Mouse (Mus musculus): ENCODE data around the gene Lama1. TPM values are rescaled to one million over a fixed set of nuclear protein-coding genes. Genes with fewer than 3 reads are reported as not detected.
"Not testable (repeated sequence)": the region's sequence is repeated elsewhere in the genome, so short reads cannot be mapped to it uniquely, and the experiment has no call there.

The Lama1 gene
- total RNA-seq, 2 experiments from 2014 or later, result 0.17 to 0.20 TPM

DNA sequence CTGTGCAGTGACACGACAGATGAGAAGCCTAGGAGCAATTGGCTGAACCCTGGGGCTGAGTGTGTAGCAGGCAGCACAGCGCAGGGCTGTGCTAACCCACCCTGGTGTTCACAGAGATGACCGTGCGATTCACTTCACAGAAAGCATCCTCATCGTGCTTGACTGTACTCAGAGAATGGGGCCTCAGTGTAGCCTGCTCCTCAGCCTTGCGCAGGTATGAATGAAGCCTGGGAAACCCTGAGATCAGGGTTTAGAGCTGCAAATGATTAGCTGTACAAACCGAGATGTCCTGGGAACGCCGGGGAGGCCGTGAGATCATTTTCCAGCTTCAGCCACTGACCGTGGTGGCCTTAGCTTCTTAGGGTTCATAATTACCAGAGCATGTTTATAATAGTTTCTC, 29.5 kb downstream of the Lama1 start:
- intact Hi-C loops (cut with DNase I), result no loop called here

GRCm38 (mm10) chr17:67728751-67729150, 31.7 kb downstream of the Lama1 start:
- TF ChIP-seq CTCF (IDR thresholded peaks at IDR 0.05), result no peak
- intact Hi-C loops (cut with DNase I), result no loop called here

More for the DNA sequence above, 29.5 kb downstream of the Lama1 start:
- Histone ChIP-seq H3K27ac (no peak overlapping the region), H3K4me3 (no peak overlapping the region)
- DNase-seq, result no peak
- no peak for TF ChIP-seq CTCF (IDR thresholded peaks at IDR 0.05)

GRCm38 (mm10) chr17:67731096-67731495, 34.0 kb downstream of the Lama1 start:
- no peak for TF ChIP-seq CTCF (IDR thresholded peaks at IDR 0.05)
- DNase-seq, result no peak
- no peak overlapping the region for H3K4me3 ChIP-seq
- H3K27ac ChIP-seq, result no peak overlapping the region
- intact Hi-C loops (cut with DNase I), result no loop called here

More at GRCm38 (mm10) chr17:67728751-67729150, 31.7 kb downstream of the Lama1 start:
- Histone ChIP-seq H3K4me3 (no peak overlapping the region), H3K27ac (no peak overlapping the region)
- DNase-seq, result no peak

- Histone ChIP-seq H3K27ac (no peak overlapping the region), H3K4me3 (no peak overlapping the region)
- DNase-seq, result no peak
- no peak for TF ChIP-seq CTCF (IDR thresholded peaks at IDR 0.05)
- intact Hi-C loops (cut with DNase I), result no loop called here
These were observed 34.9 kb downstream of the Lama1 start for GRCm38 (mm10) chr17:67731964-67732363.

GRCm38 (mm10) chr17:67733516-67733915, 36.5 kb downstream of the Lama1 start:
- DNase-seq, result no peak
- no peak overlapping the region for H3K27ac ChIP-seq
- H3K4me3 ChIP-seq, result no peak overlapping the region
- no peak for TF ChIP-seq CTCF (IDR thresholded peaks at IDR 0.05)
- intact Hi-C loops (cut with DNase I), result no loop called here

GRCm38 (mm10) chr17:67735722-67736121, 38.7 kb downstream of the Lama1 start:
- DNase-seq, result no peak
- no peak for TF ChIP-seq CTCF (IDR thresholded peaks at IDR 0.05)
- Histone ChIP-seq H3K4me3 (no peak overlapping the region), H3K27ac (no peak overlapping the region)
- intact Hi-C loops (cut with DNase I), result no loop called here

DNA sequence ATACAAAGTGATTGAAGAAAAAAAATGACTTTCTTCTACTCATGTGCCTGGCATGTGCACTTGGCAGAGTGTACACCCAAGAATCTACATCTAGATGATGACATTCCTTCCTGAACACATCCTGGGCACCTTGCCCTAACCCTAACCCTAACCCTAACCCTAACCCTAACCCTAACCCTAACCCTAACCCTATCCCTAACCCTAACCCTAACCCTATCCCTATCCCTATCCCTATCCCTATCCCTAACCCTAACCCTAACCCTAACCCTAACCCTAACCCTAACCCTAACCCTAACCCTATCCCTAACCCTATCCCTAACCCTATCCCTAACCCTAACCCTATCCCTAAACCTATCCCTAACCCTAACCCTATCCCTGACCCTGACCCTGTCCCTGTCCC, 44.2 kb downstream of the Lama1 start:
- H3K27ac ChIP-seq; intact Hi-C loops (cut with DNase I); H3K4me3 ChIP-seq; DNase-seq: not testable (repeated sequence)

DNA sequence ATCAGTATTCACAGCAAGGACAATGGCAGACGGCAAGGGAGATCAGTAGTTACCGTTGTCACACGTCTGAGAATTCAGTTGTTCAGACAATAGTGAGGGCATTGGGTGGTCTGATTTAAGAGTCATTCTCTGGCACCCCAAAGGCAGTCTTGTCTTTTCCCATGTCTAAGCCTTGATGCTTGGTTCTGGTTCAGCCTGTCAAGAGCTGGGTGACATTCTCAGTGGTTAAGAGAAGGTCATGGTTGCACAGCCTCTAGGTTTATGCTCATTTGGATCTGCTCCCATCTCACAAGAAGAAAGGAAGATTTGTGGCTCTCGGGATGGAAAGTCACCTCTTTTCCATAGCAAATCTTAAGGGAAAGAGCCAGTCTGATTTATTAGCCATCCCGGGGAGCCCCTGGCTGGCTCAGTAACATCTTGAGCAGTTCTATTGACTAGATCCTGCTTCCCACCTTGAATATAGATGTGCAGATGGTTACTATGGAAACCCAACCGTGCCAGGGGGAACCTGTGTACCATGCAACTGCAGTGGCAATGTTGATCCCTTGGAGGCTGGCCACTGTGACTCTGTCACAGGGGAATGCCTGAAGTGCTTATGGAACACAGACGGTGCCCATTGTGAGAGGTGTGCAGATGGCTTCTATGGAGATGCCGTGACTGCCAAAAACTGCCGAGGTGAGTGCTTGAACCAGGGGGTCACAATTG, 67.3 kb downstream of the Lama1 start:
- Histone ChIP-seq H3K4me3 (no peak overlapping the region), H3K27ac (no peak overlapping the region)
- intact Hi-C loops (cut with DNase I), result no loop called here
- no peak for DNase-seq
- no peak for TF ChIP-seq CTCF (IDR thresholded peaks at IDR 0.05)

GRCm38 (mm10) chr17:67773608-67774007, 76.5 kb downstream of the Lama1 start:
- Histone ChIP-seq H3K27ac (no peak overlapping the region), H3K4me3 (no peak overlapping the region)
- DNase-seq, result no peak
- intact Hi-C loops (cut with DNase I), result no loop called here
- no peak for TF ChIP-seq CTCF (IDR thresholded peaks at IDR 0.05)

- no peak for DNase-seq
- intact Hi-C loops (cut with DNase I), result no loop called here
- TF ChIP-seq CTCF (IDR thresholded peaks at IDR 0.05), result peak; percentile 41
- H3K4me3 ChIP-seq, result no peak overlapping the region
- no peak overlapping the region for H3K27ac ChIP-seq
These were observed 79.7 kb downstream of the Lama1 start for GRCm38 (mm10) chr17:67776764-67777163.

DNA sequence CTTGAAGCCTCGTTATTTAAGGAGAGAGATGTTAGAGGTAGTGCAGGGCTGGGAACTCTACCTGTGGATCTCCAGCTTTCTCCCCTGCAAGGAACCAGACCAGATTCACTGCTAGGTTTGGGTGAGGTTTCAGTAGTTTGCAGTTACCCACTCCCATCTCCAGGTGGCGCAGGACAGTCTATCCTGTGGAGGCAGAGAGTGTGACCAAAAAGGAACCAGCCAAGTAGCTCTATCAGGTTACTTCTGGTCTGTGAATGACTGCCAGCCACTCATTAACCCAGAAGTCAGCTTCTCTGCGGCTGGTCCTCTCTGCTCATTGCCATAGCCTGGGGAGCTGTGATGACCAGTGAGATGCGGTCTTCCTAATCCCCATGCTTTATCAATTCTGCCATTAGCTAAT, 82.8 kb downstream of the Lama1 start:
- peak; percentile 69 for TF ChIP-seq CTCF (IDR thresholded peaks at IDR 0.05)
- intact Hi-C loops (cut with DNase I), result loop anchor here (1.0 kb wide), 1 partner anchor 57 kb away; no protein-coding TSS in a partner anchor
- DNase-seq, result peak; percentile 64
- no peak overlapping the region for H3K4me3 ChIP-seq
- no peak overlapping the region for H3K27ac ChIP-seq

- Histone ChIP-seq H3K27ac (no peak overlapping the region), H3K4me3 (no peak overlapping the region)
- DNase-seq, result peak; percentile 20
- no peak for TF ChIP-seq CTCF (IDR thresholded peaks at IDR 0.05)
- intact Hi-C loops (cut with DNase I), result no loop called here
These were observed 94.0 kb downstream of the Lama1 start for GRCm38 (mm10) chr17:67791091-67791490.

DNA sequence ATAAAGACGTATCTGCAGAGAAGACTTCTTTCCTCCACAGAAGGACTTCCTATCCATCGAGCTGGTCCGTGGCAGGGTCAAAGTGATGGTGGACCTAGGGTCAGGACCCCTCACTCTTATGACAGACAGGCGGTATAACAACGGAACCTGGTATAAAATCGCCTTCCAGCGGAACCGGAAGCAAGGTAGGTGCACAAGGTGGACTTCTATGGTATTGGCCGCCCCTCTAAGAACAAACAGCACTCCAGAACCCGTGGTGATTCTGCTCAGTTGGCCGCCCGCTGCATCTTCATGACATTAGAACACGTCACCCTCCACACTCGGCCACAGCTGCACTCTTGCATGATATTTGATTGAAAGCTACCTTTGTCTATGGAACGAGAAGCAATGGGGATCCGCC, 112.1 kb downstream of the Lama1 start:
- DNase-seq, result no peak
- H3K27ac ChIP-seq, result no peak overlapping the region
- intact Hi-C loops (cut with DNase I), result no loop called here
- H3K4me3 ChIP-seq, result no peak overlapping the region
- no peak for TF ChIP-seq CTCF (IDR thresholded peaks at IDR 0.05)

- intact Hi-C loops (cut with DNase I), result no loop called here
- no peak for DNase-seq
- no peak overlapping the region for H3K27ac ChIP-seq
- H3K4me3 ChIP-seq, result no peak overlapping the region
- TF ChIP-seq CTCF (IDR thresholded peaks at IDR 0.05), result no peak
These were observed 116.6 kb downstream of the Lama1 start for GRCm38 (mm10) chr17:67813666-67814065.
